Mouse (Mus musculus) layer of hippocampus, adult 8-10 months (tissue): ENCODE measurements around the gene Aco2. TPM values are rescaled to one million over a fixed set of nuclear protein-coding genes. Genes with fewer than 3 reads are reported as not detected.

Experiments used
- DNase-seq, 2 experiments: peaks; one replicate each; pipeline ENCODE4 v3.0.0; 2022; ENCODE audit warnings: low spot score in 2 of 2
- total RNA-seq, 4 experiments: library from RNA; stranded (reverse); gene quantifications; 2 replicates each; pipeline ENCODE4 v1.2.4; 2022

The Aco2 gene
- total RNA-seq, 4 experiments from 2014 or later: 456 to 502 (median 473) TPM

DNA sequence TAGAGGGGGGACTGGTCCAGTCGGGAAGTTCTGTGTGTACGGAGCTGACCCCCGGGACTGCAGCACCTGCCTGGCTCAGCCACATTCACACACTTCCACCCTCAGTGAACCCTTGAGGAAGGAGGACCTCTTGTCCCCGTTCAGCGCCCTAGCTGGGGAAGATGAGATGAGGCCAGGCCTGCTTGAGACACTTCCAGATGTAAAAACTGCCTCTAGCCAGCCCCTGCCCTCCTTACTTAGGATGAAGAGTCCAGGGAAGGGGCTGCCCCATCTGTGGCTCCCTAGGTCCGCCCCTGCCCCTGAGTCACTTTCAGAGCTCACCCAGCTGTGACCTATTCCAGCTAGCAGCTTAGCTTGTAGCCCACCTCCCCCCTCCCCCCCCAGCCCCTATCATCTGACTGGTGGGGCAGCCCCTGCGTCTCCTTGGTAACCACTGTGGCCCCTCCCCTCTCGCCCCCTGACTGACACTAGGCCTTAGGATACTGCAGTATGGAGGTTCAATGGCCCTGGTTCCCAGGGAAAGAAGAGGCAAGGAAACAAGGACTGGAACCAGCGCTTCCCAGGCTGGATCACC is 71.2 kb downstream of the Aco2 start:
- DNase-seq: no peak

DNA sequence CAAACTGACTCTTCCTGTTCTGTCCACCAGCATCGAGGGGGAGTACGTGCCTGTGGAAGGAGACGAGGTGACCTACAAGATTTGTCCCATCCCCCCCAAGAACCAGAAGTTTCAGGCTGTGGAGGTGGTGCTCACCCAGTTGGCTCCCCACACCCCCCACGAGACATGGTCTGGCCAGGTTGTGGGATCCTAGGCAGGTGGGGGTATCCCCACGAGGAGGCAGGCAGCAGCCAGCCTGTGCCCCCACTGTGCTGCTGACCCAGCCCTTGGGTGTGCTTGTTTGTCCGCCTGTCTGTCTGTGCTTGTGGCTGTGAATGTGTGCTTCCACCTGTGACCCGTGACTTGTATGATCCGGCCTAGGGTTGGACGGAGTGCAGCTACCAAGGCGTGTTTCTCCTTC is 77.0 kb downstream of the Aco2 start:
- no peak for DNase-seq

DNA sequence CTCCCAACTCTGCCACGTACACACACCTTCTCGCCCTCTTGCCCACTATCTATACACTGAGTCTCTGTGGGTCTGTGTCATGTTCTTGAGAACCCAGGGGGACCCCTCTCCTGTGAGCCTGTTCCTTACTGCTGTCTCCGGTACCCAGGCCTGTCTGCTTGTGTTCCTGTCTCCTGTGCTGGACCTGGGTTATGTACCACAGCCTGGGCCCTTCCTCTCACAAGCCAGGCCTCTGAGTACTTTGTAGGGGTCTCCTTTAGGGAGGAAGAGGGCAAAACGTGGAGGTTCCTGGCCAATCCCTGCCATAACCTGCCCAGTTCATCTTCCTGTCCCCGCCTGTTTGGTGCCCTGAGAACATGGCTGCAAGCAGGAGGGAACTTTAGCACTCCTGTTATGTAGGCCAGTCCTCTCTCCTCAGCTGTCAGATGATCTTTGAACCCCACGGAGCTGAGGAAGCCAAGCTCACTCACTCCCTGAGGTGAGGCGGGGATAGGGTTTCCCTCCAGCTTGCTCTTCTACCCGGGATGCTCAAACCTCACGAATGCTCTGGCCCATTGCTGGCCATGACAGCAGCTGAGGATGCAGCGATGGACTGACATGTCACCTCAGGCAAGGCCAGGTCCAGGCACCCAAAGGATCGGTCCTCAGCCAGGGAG is 77.5 kb downstream of the Aco2 start:
- DNase-seq: no peak

DNA sequence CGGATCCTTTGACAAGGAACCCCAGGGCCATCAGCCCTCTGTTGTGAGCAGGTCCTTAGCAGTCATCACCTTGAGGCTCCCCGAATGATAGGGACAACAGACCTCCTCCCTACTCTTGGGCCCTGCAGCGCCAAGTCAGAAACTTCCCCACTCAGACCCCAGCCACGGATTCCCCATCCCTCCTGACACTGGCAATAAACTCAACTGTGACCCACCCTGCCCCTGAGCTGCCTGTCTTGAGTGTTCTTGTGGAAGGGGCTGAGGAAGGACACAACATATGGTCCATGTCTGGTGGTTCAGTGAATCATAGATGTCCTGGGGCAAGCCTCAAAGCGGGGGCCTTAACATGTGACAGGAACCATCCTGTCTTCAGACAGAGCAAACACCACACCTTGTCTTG is 78.6 kb downstream of the Aco2 start:
- no peak for DNase-seq

- no peak for DNase-seq
Measured at GRCm38 (mm10) chr15:81951159-81951558, 79.0 kb downstream of the Aco2 start.

GRCm38 (mm10) chr15:81952310-81952709 is 80.2 kb downstream of the Aco2 start:
- DNase-seq: no peak

- DNase-seq: no peak
Measured at GRCm38 (mm10) chr15:81954151-81954583, 82.1 kb downstream of the Aco2 start.

GRCm38 (mm10) chr15:81954716-81955115 is 82.6 kb downstream of the Aco2 start:
- DNase-seq: no peak

DNA sequence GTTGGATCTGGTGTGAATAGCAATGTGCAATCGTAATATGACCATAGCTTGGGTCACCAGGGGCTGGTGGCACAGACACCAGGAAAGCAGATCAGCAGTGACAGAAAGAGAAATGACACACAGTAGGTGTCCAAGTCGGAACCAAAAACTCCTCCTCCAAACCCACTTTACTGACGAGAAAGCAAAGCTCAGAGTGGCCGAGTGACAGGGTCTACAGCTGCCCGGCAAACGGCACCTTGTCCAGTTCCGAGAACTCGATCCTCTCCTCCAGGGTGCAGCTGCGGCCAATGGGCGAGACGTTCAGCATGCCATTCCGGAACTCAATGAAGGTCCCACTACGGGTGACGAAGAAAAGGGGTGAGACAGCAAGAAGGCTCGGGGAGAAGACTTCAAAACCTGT is 83.3 kb downstream of the Aco2 start:
- no peak for DNase-seq

GRCm38 (mm10) chr15:81956457-81956856 is 84.3 kb downstream of the Aco2 start:
- DNase-seq: peak in 1 of 2 experiments; percentile 56

GRCm38 (mm10) chr15:81957598-81957997 is 85.5 kb downstream of the Aco2 start:
- no peak for DNase-seq

DNA sequence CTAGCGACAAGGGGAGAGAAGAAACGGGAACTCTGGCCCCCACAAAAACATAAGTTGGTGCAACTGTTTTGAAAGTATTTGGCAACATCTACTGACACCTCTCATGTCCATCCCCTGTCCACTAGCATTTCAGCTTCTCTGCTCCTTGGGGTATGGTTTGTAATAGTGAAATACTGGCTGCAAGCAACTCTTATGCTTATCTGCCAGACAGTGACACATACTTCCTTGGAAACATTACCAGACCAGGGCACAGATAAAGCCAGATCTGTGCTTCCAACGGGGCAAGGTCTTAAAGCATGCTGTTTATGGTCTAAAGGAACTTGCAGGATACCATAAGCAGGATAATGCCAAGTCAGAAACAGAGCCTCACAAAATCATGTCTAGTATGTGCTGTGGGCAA is 86.8 kb downstream of the Aco2 start:
- no peak for DNase-seq

- DNase-seq: peak; percentile 96
Measured at GRCm38 (mm10) chr15:81960171-81961077, 88.3 kb downstream of the Aco2 start, which contains the start of gene Pmm1. Gene Pmm1, minus strand, starts transcription at chr15:81960930.

DNA sequence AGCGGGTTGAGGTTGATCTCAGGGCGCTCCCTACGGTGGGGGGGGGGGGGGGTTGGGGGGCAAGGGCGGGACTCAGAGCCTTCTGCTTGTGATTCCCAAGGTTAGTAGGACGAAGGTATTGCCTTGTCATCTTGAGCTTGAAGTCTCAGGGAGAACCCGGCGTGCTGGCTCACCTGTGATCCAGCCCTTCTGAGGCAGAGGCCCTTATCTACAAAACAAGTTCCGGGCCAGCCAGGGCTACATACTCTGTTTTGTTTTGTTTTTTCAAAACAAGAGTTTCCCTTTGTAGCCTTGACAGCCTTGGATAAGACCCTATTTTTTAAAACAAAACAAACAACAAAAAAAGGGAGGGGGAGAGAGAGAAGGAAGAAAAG is 89.0 kb downstream of the Aco2 start:
- no peak for DNase-seq

GRCm38 (mm10) chr15:81964262-81964661 is 92.2 kb downstream of the Aco2 start:
- DNase-seq: no peak

Other genes starting within 250 kb of the Aco2 start
- gene L3mbtl2, start 208.4 kb upstream of the Aco2 start, total RNA-seq: 10 to 100 TPM; 40.6 to 47.3 (median 43.7) TPM
- gene Chadl, start 175.0 kb upstream of the Aco2 start, total RNA-seq: 10 to 100 TPM in 3 of 4 experiments, 1 to 10 TPM in 1; 9.9 to 14.4 (median 10.6) TPM
- 100 to 1,000 TPM; 123 to 147 (median 135) TPM for gene Zc3h7b, start 127.3 kb upstream of the Aco2 start, total RNA-seq
- 100 to 1,000 TPM; 157 to 176 (median 168) TPM for gene Rangap1, start 126.8 kb upstream of the Aco2 start, total RNA-seq
- gene Tef, start 69.9 kb upstream of the Aco2 start, total RNA-seq: 100 to 1,000 TPM; 227 to 350 (median 284) TPM
- gene Tob2, start 13.5 kb upstream of the Aco2 start, total RNA-seq: 10 to 100 TPM; 24.8 to 39.6 (median 30.6) TPM
- gene Phf5a, start 398 bp upstream of the Aco2 start, total RNA-seq: 10 to 100 TPM; 35.7 to 44.3 (median 36.7) TPM
- 10 to 100 TPM; 39.5 to 50.1 (median 47.8) TPM for gene Polr3h, start 53.9 kb downstream of the Aco2 start, total RNA-seq
- 10 to 100 TPM; 63.2 to 67.4 (median 65.9) TPM for gene Csdc2, start 64.5 kb downstream of the Aco2 start, total RNA-seq
- gene Pmm1, start 88.6 kb downstream of the Aco2 start, total RNA-seq: 100 to 1,000 TPM; 190 to 206 (median 199) TPM
- not detected for gene 1700029P11Rik, start 108.2 kb downstream of the Aco2 start, total RNA-seq
- gene Xrcc6, start 115.5 kb downstream of the Aco2 start, total RNA-seq: 10 to 100 TPM; 27.4 to 35.4 (median 28.9) TPM
- gene Desi1, start 161.6 kb downstream of the Aco2 start, total RNA-seq: 100 to 1,000 TPM in 2 of 4 experiments, 10 to 100 TPM in 2; 90.4 to 112 (median 101) TPM
- gene Snu13, start 175.3 kb downstream of the Aco2 start, total RNA-seq: 100 to 1,000 TPM in 3 of 4 experiments, 10 to 100 TPM in 1; 98.4 to 120 (median 115) TPM
- gene 4930407I10Rik, start 186.8 kb downstream of the Aco2 start, total RNA-seq: not detected
- under 1 TPM; 0.35 to 0.87 (median 0.66) TPM for gene Mei1, start 197.7 kb downstream of the Aco2 start, total RNA-seq